Mouse (Mus musculus) E14TG2a.4 (cell line): Measurements from ENCODE around the gene Slmap.
"Not testable (repeated sequence)": the region's sequence is repeated elsewhere in the genome, so short reads cannot be mapped to it uniquely, and the experiment has no call there.

ENCODE experiments used
- H3K27me3 ChIP-seq: 2 replicates; pipeline ENCODE4 v1.6.1; 2014; ENCODE audit warnings: low read length, control low read depth; ENCODE audit not compliant: insufficient read depth
- H3K36me3 ChIP-seq: 2 replicates; pipeline ENCODE4 v1.6.1; 2014; ENCODE audit warnings: low read length, control low read depth; ENCODE audit not compliant: insufficient read depth
- H3K4me1 ChIP-seq: replicated peaks from 2 replicates; pipeline ENCODE4 v1.6.1; 2014; ENCODE audit warnings: low read depth, low read length, control low read depth
- H3K4me3 ChIP-seq: replicated peaks from 2 replicates; pipeline ENCODE4 v1.5.1; 2014; ENCODE audit warnings: mild to moderate bottlenecking, low read length
- H3K9me3 ChIP-seq: 2 replicates; pipeline ENCODE4 v1.6.1; 2014; ENCODE audit warnings: low read length, control low read depth
- CTCF ChIP-seq: conservative IDR thresholded peaks from 2 replicates; pipeline ENCODE4 v1.5.1; 2014; ENCODE audit warnings: low read length
- NANOG ChIP-seq: IDR thresholded peaks from 2 replicates; pipeline ENCODE4 v1.6.1; 2014; ENCODE audit warnings: borderline replicate concordance, low read length, mixed read lengths
- POU5F1 ChIP-seq: IDR thresholded peaks from 2 replicates; pipeline ENCODE4 v1.6.1; 2014; ENCODE audit warnings: low read length, borderline replicate concordance

Gene Slmap

DNA sequence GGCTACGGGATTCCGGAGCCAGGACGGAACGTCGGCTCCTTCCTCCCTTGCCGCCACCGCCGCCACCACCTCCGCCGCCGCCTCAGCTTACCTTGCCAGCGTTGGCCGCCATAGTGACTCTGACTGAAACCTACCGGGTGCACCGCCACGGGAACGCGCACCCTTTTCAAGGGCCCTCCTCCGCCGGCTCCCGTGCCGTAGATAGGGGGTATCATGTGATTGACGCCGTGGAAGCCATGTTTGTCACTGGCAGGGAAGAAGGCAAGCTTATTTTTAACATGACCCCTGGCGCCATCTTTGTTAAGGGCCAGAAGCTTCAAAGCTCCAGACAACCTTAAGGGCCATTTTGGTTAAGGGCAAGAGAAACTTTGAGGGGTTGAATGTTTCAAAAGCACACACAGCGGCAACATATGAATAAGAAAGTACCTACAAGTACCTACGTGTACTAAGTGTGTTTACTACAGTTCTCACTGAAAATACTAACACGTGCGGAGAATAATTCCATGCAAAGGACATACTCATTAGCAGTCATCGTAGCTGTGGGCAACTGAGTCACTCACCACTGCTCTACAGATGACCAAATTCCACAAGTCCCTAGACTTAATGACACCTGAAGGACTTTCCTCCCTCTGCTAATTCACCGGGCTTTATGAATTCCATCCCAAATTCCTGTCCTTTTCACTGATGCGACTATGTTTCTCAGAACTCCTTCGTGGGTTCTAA is at the start of gene Slmap:
Gene Slmap, minus strand, starts transcription at position 175 of the 723 bp plus-strand sequence.
- no peaks in the 10 kb centered on the region for H3K9me3 ChIP-seq
- peaks cover 10% of the 10 kb centered on the region for H3K27me3 ChIP-seq
- H3K4me1 ChIP-seq, result peaks cover 45% of the 10 kb centered on the region
- TF ChIP-seq NANOG (no peak), POU5F1 (no peak), CTCF (no peak)
- H3K36me3 ChIP-seq, result peaks cover 30% of the 10 kb centered on the region
- H3K4me3 ChIP-seq, result peak within 1 kb of the TSS; percentile 92

DNA sequence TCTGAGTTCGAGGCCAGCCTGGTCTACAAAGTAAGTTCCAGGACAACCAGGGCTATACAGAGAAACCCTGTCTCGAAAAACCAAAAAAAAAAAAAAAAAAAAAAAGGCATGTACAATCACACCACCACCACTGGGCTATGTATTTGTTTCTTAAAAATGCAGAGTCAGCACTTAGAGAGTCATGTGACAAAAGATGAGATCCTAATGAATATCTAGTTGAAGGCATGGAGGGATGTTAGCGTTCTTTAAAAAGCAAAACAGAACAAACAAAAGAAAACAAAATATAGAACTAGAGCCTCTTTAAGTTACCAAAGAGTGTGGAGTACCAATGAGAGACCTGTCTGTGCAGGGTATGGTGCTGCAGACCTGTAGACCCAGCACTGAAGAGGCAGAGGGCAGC is 48.9 kb upstream of the Slmap start:
- peaks cover 24% of the 10 kb centered on the region for H3K4me1 ChIP-seq
- no peaks in the 10 kb centered on the region for H3K27me3 ChIP-seq
- no peak overlapping the region for H3K4me3 ChIP-seq
- TF ChIP-seq NANOG (no peak), CTCF (no peak), POU5F1 (no peak)
- H3K9me3 ChIP-seq, result no peaks in the 10 kb centered on the region
- peaks cover 28% of the 10 kb centered on the region for H3K36me3 ChIP-seq

DNA sequence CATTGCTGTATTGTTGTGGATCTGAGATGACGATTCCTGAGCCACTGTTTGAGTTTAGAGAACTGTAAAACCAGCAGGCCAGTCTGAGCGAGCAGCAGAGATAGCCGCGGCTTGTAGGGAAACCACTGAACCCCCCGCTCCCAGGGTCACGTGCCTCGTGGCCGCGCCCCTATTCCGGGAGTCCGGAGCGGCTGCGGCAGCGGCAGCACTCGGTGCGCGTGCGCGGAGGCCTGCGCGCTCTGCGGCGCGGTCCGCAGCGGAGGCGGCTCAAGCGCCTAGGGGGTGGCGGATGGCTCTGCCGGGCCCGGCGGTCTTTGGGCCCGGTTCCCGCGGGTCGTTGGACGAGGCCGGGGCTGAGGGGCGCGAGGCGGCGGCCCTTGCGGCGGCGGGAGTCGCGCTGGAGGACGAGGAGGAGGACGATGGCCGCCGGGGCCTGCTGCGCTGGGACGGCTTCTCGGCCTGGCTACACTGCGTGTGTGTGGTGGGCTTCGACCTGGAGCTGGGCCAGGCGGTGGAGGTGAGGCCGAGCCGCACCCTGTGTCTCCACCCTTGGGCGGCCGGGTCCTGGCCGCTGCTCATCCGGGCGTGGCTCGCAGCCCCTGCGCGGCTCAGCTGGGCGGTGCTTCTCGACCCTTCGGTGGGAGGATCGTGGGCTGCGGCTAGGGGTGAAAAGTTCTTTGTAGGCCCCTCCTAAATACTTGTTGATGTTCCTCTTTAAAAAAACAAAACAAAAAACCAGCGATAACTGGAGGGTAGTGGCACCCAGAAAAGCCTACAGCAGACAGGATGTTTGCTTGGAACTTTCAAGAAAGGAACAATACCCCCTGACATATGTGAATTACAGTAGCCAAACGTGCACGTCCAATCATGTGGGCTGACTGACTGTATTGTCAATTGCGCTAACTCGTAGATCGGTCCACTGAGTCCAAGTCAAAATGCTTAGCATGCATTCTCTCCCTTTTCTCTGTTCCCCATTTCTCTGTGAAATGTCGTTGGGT is 44.9 kb upstream of the Slmap start:
- Histone ChIP-seq H3K27me3 (0 out of 2 replicates have a peak, but pooled peaks cover 6% of the 10 kb centered on the region), H3K4me1 (peaks cover 27% of the 10 kb centered on the region), H3K4me3 (peak overlapping the region; percentile 87), H3K36me3 (peaks cover 9% of the 10 kb centered on the region), H3K9me3 (no peaks in the 10 kb centered on the region)
- TF ChIP-seq CTCF (no peak), POU5F1 (no peak), NANOG (no peak)

DNA sequence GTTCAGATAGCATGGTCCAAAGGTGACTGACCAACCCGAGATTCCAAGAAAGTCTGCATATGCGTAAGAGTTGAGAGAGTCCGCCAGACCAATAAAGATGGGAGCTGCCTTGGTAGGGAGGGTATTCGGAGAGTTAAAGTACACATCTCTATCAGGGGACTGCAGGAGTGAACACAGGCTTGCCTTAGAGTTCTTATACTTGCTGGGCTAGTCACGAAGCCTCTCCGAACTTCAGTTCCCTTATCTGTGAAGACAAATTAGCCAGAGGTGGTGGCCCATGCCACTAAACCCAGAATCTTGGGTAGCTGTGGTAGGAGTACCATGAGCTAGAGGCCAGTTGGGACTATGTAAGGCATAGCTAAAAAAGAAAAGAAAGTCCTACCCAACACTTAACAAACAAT is 44.1 kb upstream of the Slmap start:
- no peak for TF ChIP-seq CTCF
- no peak for TF ChIP-seq NANOG
- TF ChIP-seq POU5F1, result no peak
- Histone ChIP-seq H3K36me3 (peaks cover 9% of the 10 kb centered on the region), H3K4me3 (peak overlapping the region; percentile 87), H3K27me3 (0 out of 2 replicates have a peak, but pooled peaks cover 6% of the 10 kb centered on the region), H3K4me1 (peaks cover 25% of the 10 kb centered on the region), H3K9me3 (no peaks in the 10 kb centered on the region)

DNA sequence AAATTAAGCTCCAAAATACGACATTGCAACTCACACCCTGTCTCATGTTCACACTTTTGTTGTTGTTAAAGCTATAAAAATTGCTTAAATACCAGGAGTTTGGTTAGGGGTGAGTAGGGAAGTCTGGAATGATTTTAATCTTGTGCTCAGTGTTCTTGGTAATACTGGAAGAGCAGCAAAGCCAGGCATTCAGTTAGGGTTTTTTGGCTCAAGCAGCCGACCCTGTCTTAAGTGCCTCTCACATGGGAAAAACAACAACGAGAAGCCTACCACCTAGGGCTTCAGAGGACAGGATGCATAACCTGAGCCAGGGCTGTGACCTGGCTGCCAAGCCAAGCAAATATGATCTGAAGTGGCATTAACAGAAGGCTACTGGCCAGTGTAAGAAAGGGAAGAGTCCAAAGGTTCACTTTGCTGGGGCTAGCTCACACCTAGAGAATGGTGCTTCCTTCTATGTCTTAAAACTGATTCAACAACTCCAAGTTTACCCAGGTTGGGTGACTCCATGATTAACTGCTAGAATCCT is 41.6 kb upstream of the Slmap start:
- Histone ChIP-seq H3K36me3 (no peaks in the 10 kb centered on the region), H3K4me3 (no peak overlapping the region), H3K4me1 (peaks cover 25% of the 10 kb centered on the region), H3K27me3 (0 out of 2 replicates have a peak, but pooled peaks cover 6% of the 10 kb centered on the region), H3K9me3 (no peaks in the 10 kb centered on the region)
- no peak for TF ChIP-seq POU5F1

DNA sequence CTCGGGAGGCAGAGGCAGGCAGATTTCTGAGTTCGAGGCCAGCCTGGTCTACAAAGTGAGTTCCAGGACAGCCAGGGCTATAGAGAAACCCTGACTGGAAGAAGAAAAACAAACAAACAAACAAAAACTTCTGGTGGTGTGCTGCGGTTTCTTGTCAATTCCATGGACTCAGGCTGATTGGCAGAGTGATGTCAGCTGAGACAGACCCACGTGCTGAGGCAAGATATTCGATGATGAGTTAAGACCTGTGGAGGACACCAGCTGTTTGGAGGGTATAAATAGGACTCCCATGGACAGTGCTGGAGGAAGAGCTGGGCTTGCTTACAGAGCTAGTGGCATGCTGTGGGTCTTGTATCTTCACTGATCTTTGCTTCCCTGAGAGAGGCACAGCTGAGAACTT is 38.8 kb upstream of the Slmap start, which contains the start of gene Dennd6a:
Gene Dennd6a, plus strand, starts transcription at position 301 of the 400 bp plus-strand sequence.
- not testable (repeated sequence) for H3K27me3 ChIP-seq, H3K9me3 ChIP-seq, H3K36me3 ChIP-seq, H3K4me3 ChIP-seq
- peaks cover 10% of the 10 kb centered on the region for H3K4me1 ChIP-seq

DNA sequence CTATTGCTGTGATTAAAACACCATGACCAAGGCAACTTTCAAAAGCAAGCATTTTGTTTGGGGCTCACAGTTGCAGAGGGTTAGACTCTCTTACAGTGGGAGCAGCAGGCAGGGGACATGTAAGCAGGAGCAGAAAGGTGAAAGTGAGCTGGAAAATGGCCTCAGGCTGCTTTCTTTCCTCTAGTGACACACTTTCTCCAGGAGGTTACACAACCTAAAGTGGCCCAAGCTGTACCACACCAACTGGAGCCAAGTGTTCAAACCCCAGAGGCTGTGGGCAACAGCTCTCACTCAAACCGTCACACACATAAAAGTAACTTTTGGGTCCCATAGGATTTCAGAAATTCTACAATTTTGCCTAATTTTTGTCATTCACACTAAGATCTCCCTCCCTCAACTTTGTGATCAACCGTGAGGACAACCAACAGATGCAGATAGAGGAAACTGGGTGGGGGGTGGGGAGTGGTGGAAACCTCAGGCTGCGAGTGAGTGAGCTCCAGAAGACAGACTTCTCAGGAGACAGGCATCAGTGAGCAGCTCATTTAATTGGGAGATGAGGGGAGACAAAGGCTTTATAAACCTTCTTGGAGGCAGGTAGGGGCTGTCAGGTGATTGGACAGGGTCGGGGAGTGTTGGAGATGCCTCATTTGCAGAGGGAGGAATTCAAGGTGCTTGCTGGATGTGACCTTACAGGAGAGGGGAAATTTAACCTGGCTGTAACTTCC is 37.4 kb upstream of the Slmap start:
- no peaks in the 10 kb centered on the region for H3K9me3 ChIP-seq
- H3K4me3 ChIP-seq, result no peak overlapping the region
- peaks cover 8% of the 10 kb centered on the region for H3K4me1 ChIP-seq
- TF ChIP-seq NANOG (no peak), CTCF (no peak), POU5F1 (no peak)
- H3K27me3 ChIP-seq, result 0 out of 2 replicates have a peak, but pooled peaks cover 6% of the 10 kb centered on the region
- no peaks in the 10 kb centered on the region for H3K36me3 ChIP-seq

DNA sequence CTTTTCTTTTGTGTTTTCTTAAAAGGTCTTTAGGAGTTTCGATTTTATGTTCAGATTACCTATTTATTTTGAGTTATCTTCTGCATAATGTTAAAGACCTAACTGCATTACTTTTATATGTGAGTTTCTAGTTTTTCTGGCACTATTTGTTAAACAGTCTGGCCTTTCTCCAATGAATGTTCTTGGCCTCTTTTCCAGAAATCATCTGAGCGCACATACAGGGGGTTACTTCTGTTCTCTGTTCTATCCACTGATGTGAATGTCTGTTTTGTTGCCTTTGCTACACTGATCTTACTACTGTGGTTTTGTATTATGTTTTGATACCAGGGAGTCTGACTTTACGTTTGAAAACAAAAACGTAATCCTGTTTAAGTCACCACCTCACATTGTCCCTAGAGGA is 35.1 kb upstream of the Slmap start:
- no peaks in the 10 kb centered on the region for H3K9me3 ChIP-seq
- peaks cover 11% of the 10 kb centered on the region for H3K27me3 ChIP-seq
- no peaks in the 10 kb centered on the region for H3K36me3 ChIP-seq
- H3K4me3 ChIP-seq, result no peak overlapping the region
- peaks cover 8% of the 10 kb centered on the region for H3K4me1 ChIP-seq
- no peak for TF ChIP-seq NANOG
- TF ChIP-seq POU5F1, result no peak
- no peak for TF ChIP-seq CTCF
